Mouse (Mus musculus) kidney, embryonic 15.5 days (tissue): ENCODE data around the gene Jazf1. TPM values are rescaled to one million over a fixed set of nuclear protein-coding genes. Genes with fewer than 3 reads are reported as not detected.

Experiments
- ATAC-seq: fragments of 200-750 bp; cut with Nextera tagmentation; replicated peaks from 2 replicates; pipeline ENCODE4 v1.8.0; 2017; ENCODE audit warnings: moderate TSS enrichment; ENCODE audit not compliant: low FRiP score
- H3K27ac ChIP-seq: fragments of 300-500 bp; sonication (generic); 2 replicates; pipeline ENCODE4 v1.5.1; 2015; ENCODE audit warnings: mild to moderate bottlenecking, inconsistent platforms
- H3K27me3 ChIP-seq: fragments of 300-500 bp; sonication (generic); 2 replicates; pipeline ENCODE4 v1.6.1; 2015; ENCODE audit warnings: inconsistent platforms
- H3K36me3 ChIP-seq: fragments of 300-500 bp; sonication (generic); 2 replicates; pipeline ENCODE4 v1.6.1; 2015; ENCODE audit warnings: inconsistent platforms
- H3K4me1 ChIP-seq: fragments of 300-500 bp; sonication (generic); 2 replicates; pipeline ENCODE4 v1.6.1; 2015; ENCODE audit warnings: inconsistent platforms
- H3K4me2 ChIP-seq: fragments of 300-500 bp; sonication (generic); 2 replicates; pipeline ENCODE4 v1.6.1; 2015; ENCODE audit warnings: moderate library complexity, mild to moderate bottlenecking, inconsistent platforms
- H3K4me3 ChIP-seq: fragments of 300-500 bp; sonication (generic); replicated peaks from 2 replicates; pipeline ENCODE4 v1.5.1; 2015; ENCODE audit warnings: mild to moderate bottlenecking, inconsistent platforms
- H3K9ac ChIP-seq: fragments of 300-500 bp; sonication (generic); 2 replicates; pipeline ENCODE4 v1.6.1; 2015; ENCODE audit warnings: mild to moderate bottlenecking, inconsistent platforms
- H3K9me3 ChIP-seq: fragments of 300-500 bp; sonication (generic); replicated peaks from 2 replicates; pipeline ENCODE4 v1.6.1; 2016; ENCODE audit warnings: inconsistent platforms
- WGBS: fragments of 180-500 bp; shearing (Covaris S2); methylation state at CpG from one replicate; pipeline ENCODE4 v1.1.7; 2015; ENCODE audit warnings: mixed read lengths; 5-methylcytosine and 5-hydroxymethylcytosine counted together
- polyA plus RNA-seq: library from polyadenylated mRNA; unstranded; fragments of >200 nt; fragmentation: Nextera tagmentation; extraction: Ambion mirVana; gene quantifications from 2 replicates; pipeline ENCODE4 v1.2.1, GENCODE M21; 2015

Gene Jazf1
- polyA plus RNA-seq, 1 experiment from 2014 or later, result 3.9 TPM

DNA sequence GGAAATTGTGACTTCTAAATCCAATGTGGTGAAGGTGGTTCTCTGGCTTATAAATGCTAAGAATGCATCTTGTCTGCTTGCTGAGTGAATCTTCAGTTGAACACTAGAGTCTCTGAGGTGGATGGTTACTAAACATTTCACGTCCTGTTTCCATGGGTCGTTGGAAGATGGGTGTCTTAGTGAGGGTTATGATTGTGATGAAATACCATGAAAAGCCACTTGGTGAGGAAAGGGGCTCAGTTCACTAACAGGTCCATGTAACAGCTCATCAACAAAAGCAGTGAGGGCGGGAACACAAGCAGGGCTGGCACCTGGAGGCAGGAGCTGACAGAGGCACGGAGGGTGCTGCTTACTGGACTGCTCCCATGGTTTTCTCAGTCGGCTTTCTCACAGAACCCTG, 295.3 kb downstream of the Jazf1 start:
- H3K4me3 ChIP-seq, result no peak overlapping the region
- no peaks in the 10 kb centered on the region for H3K27me3 ChIP-seq
- ATAC-seq, result no peak
- H3K36me3 ChIP-seq, result peaks cover 23% of the 10 kb centered on the region
- H3K9ac ChIP-seq, result no peak overlapping the region
- WGBS, result 82% methylated on average over 5 of the region's 5 CpGs
- no peaks in the 10 kb centered on the region for H3K9me3 ChIP-seq
- no peak overlapping the region for H3K4me2 ChIP-seq
- no peak overlapping the region for H3K27ac ChIP-seq
- H3K4me1 ChIP-seq, result no peaks in the 10 kb centered on the region

DNA sequence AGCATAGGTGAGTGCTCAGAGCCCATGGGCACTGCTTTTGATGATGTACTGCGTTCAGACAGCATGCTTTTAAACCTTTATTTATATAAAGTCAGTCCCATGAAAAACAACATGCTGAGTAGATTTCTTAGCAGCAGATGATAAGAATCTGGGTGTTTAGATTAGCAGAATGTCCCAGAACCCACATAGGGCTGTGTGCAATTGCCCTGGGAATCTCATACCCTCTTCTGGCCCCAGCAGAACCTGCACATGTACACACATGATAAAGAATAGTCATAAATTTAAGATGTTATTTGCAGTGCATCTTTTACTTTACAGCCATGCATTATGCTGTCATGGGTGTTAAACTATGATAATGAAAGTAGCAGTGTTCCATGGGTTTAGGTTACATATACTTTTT, 297.6 kb downstream of the Jazf1 start:
- no peak for ATAC-seq
- no peaks in the 10 kb centered on the region for H3K4me1 ChIP-seq
- H3K27ac ChIP-seq, result no peak overlapping the region
- WGBS, result 79% methylated on average over 1 of the region's 1 CpGs
- H3K36me3 ChIP-seq, result peaks cover 43% of the 10 kb centered on the region
- no peaks in the 10 kb centered on the region for H3K9me3 ChIP-seq
- H3K9ac ChIP-seq, result no peak overlapping the region
- no peaks in the 10 kb centered on the region for H3K27me3 ChIP-seq
- H3K4me2 ChIP-seq, result no peak overlapping the region
- H3K4me3 ChIP-seq, result no peak overlapping the region

DNA sequence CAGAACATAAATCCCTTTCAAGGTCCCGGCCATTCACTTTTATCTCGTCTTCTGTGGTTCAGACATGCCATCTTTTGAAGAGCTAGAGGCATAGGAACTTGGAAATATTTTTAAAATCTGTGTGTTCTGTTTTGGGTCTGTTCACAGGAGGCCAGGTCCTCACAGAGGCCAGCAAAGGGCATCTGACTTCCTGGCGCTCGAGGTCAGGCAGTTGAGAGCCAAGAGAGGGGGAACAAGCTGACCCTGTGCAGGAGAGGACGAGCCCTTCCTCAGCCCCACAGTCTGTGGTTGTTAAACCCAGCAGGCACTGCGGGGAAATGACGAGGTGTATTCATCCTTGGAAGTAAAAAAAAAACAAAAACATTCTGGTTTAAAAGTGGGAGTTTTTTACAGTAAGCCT, 303.2 kb downstream of the Jazf1 start:
- 48% methylated on average over 7 of the region's 7 CpGs for WGBS
- Histone ChIP-seq H3K9me3 (no peaks in the 10 kb centered on the region), H3K27me3 (no peaks in the 10 kb centered on the region), H3K27ac (no peak overlapping the region), H3K9ac (no peak overlapping the region), H3K4me3 (no peak overlapping the region), H3K4me2 (no peak overlapping the region), H3K4me1 (no peaks in the 10 kb centered on the region), H3K36me3 (peaks cover 79% of the 10 kb centered on the region)
- ATAC-seq, result no peak

DNA sequence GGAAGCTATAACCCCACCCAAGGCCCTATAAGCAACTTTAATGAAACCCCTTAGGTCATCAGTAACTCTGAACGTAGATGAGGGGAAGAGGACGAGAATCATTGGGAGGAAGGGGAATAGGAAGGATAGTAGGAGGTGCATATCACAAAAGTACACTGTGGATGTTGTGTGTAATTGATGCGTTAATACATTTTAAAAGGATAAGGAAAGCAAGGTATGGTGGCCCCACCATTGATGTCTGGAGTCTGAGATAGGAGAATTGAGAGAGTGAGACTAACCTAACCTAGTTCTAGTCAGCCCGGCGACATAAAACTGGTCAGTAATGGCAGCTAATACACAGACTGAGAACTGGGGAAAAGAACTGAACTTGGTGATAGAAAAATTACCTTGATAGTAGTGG, 315.6 kb downstream of the Jazf1 start:
- no peak for ATAC-seq
- no peaks in the 10 kb centered on the region for H3K27me3 ChIP-seq
- no peak overlapping the region for H3K4me3 ChIP-seq
- no peaks in the 10 kb centered on the region for H3K9me3 ChIP-seq
- H3K4me2 ChIP-seq, result no peak overlapping the region
- WGBS, result 91% methylated on average over 5 of the region's 5 CpGs
- peaks cover 54% of the 10 kb centered on the region for H3K36me3 ChIP-seq
- no peaks in the 10 kb centered on the region for H3K4me1 ChIP-seq
- H3K9ac ChIP-seq, result no peak overlapping the region
- no peak overlapping the region for H3K27ac ChIP-seq

DNA sequence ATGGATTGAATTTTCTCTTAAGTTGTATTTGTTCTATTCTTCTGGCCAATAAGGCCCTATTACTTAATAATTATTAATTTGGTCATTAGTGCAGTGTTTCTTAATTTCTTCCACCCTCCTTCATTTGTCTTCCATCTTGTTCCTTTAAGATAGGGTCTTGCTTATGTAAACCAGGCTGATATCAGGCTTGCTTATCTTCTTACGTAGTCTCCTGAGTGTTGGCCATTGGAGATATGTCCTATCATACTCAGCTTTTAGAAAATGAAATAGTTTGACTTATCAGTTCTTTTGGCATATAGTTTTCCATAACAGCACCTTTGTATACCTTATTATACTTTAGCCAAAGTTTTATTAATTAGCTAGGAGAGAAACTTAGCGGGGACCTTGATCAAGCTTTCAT, 333.8 kb downstream of the Jazf1 start:
- Histone ChIP-seq H3K9ac (no peak overlapping the region), H3K27ac (no peak overlapping the region), H3K4me2 (no peak overlapping the region), H3K36me3 (peaks cover 50% of the 10 kb centered on the region), H3K4me3 (no peak overlapping the region), H3K27me3 (no peaks in the 10 kb centered on the region), H3K4me1 (no peaks in the 10 kb centered on the region), H3K9me3 (no peaks in the 10 kb centered on the region)
- WGBS, result 97% methylated on average over 2 of the region's 2 CpGs
- ATAC-seq, result no peak

DNA sequence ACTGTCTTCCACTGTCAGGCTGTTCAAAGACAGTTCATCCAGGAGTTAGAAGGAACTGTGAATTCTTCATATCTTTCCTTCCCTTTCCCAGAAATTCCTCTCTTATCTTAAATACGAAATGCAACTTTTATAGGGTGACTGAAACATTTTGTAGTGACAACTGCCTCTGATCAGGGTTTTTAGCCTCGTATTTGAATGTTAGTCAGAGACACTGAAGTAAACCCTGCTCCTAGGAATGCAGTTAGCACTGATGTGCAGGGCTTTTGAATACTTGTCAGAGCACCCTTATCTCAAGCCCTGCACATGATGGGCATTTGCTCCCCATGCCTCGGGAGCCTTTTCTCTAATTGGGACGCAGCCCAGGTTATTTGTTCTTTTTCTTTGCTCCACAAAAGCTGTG, 338.1 kb downstream of the Jazf1 start:
- no peak for ATAC-seq
- no peak overlapping the region for H3K4me3 ChIP-seq
- H3K4me1 ChIP-seq, result no peaks in the 10 kb centered on the region
- 78% methylated on average over 4 of the region's 4 CpGs for WGBS
- peaks cover 46% of the 10 kb centered on the region for H3K36me3 ChIP-seq
- H3K27ac ChIP-seq, result no peak overlapping the region
- H3K27me3 ChIP-seq, result no peaks in the 10 kb centered on the region
- no peak overlapping the region for H3K9ac ChIP-seq
- H3K4me2 ChIP-seq, result no peak overlapping the region
- H3K9me3 ChIP-seq, result no peaks in the 10 kb centered on the region

DNA sequence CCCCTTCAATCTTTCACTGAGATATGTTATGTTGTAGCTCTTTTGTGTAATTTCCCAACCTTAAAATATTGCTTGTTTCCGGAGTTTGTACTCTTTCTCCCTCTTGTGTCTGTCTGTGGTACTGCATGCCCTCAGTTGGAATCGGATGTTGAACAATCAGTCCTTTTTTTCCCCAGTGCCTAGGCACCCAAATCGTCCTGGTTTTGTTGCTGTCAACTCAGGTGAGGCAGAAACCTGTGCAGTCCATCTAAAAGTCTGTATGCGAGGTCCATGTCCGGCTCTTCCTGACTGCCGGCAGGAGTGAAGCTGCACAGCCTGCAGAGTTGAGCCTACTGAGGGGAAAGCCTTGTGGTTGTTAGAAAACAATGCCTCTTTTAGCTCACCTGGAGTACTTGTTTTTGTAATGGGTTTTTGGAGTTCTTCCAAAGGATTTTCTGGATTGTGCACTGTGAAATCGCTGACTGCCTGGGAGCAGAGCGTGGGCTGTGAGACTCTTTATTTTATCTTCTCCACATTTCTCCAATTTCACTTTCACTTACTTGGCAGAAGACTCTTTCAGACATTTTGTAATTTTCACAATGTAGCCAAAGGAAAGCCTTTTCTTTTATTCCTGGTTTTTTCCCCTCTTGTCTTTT, 343.5 kb downstream of the Jazf1 start:
- no peaks in the 10 kb centered on the region for H3K27me3 ChIP-seq
- WGBS, result 57% methylated on average over 8 of the region's 8 CpGs
- ATAC-seq, result no peak
- H3K27ac ChIP-seq, result no peak overlapping the region
- H3K9ac ChIP-seq, result no peak overlapping the region
- no peak overlapping the region for H3K4me2 ChIP-seq
- peaks cover 49% of the 10 kb centered on the region for H3K36me3 ChIP-seq
- H3K9me3 ChIP-seq, result no peaks in the 10 kb centered on the region
- no peak overlapping the region for H3K4me3 ChIP-seq
- H3K4me1 ChIP-seq, result 0 out of 2 replicates have a peak, but pooled peaks cover 3% of the 10 kb centered on the region

Other genes starting within 250 kb of the Jazf1 start
- 3.4 and 5.4 TPM in 2 replicates for gene Creb5, start 218.6 kb upstream of the Jazf1 start, polyA plus RNA-seq